Mouse (Mus musculus) forebrain, embryonic 16.5 days (tissue): ENCODE results near the gene Dbf4. TPM values are rescaled to one million over a fixed set of nuclear protein-coding genes. Genes with fewer than 3 reads are reported as not detected.

Experiments
- polyA plus RNA-seq: library from polyadenylated mRNA; unstranded; fragments of >200 nt; fragmentation: Nextera tagmentation; extraction: Ambion mirVana; gene quantifications from 2 replicates; pipeline ENCODE4 v1.2.1, GENCODE M21; 2015

The Dbf4 gene
- polyA plus RNA-seq, 1 experiment from 2014 or later: 20.0 TPM

Other genes with a start within 250 kb of the Dbf4 start
- 46.7 and 49.6 TPM in 2 replicates for gene Adam22, start 54.6 kb downstream of the Dbf4 start, polyA plus RNA-seq
- 9.7 and 11.1 TPM in 2 replicates for gene Slc25a40, start 134 bp upstream of the Dbf4 start, polyA plus RNA-seq
- 36.3 and 37.2 TPM in 2 replicates for gene Rundc3b, start 200.2 kb upstream of the Dbf4 start, polyA plus RNA-seq
- 1.4 and 2.0 TPM in 2 replicates for gene Abcb1a, start 237.4 kb upstream of the Dbf4 start, polyA plus RNA-seq